Mouse (Mus musculus): ENCODE results near the gene Sc5d.

DNA sequence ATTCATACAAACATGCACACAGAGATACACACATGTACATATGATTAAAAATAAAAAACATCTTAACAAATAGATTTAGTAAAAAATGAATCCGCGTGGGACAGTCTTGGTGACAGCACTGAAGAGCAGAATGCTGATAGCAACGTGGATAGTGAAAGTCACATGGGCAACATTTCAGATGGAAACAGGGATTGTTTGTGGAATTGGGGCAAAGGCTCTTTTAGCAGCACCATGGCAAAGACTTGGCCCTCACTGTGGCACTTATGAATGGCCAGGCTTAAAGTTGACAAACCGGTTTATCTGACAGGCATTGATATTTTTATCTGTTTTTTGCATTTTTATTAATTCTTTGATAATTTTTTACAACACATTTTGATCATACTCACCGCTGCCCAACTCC is 4.3 kb upstream of the Sc5d start:
- no peak for TF ChIP-seq POLR2A (IDR thresholded peaks at IDR 0.05; ENCODE audit: insufficient read depth, low read depth, low read length)
- no peak for TF ChIP-seq CTCF (IDR thresholded peaks at IDR 0.05; ENCODE audit: insufficient read depth, low read depth, low read length)
